In the genomic region with DNA sequence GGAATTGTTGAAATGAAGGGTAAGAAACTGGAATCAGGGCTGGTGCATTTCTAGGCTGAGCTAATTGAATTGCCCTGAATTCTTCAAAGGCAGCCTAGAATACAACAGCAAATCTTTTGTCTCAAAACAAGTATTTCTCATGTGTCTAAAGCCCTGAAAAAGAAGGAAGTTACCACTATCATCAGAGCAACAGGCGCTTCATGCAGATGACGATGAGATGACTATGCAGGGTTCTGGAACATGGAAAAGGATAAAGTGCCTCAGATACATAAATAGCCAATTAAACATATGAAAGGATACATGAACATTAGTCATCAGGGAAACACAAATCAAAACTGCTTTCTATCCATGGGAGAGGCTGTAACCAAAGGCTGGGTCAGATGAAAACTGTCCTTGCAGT, we compare ENCODE assay signal across 21 mouse cellular contexts. TPM values are rescaled to one million over a fixed set of nuclear protein-coding genes. Genes with fewer than 3 reads are reported as not detected.
"Had no signal": no experiment of that assay in that cellular context is flagged by ENCODE, and none has a peak within 500 bp of the region (broad histone marks: within the 10 kb centered on the region; RNA-seq: fewer than 3 reads in every experiment).

No protein-coding gene starts in this region.

- H3K27ac ChIP-seq: kidney, embryonic 15.5 days; liver, embryonic 14.5 days; midbrain, embryonic 10.5 days; midbrain, embryonic 13.5 days; neural tube, embryonic 13.5 days; stomach, embryonic 15.5 days had no signal

- H3K27me3 ChIP-seq: kidney, embryonic 15.5 days; megakaryocyte, embryonic 14.5 days; midbrain, embryonic 13.5 days; neural tube, embryonic 13.5 days; stomach, embryonic 15.5 days had no signal

- H3K9me3 ChIP-seq: kidney, embryonic 15.5 days; megakaryocyte, embryonic 14.5 days; midbrain, embryonic 10.5 days; midbrain, embryonic 13.5 days; neural tube, embryonic 13.5 days; stomach, embryonic 15.5 days had no signal

- H3K4me3 ChIP-seq: kidney, embryonic 15.5 days; megakaryocyte, embryonic 14.5 days; midbrain, embryonic 10.5 days; midbrain, embryonic 13.5 days; myocyte; neural tube, embryonic 13.5 days; stomach, embryonic 15.5 days had no signal

- H3K4me2 ChIP-seq: kidney, embryonic 15.5 days; lung, embryonic 14.5 days; midbrain, embryonic 13.5 days; neural tube, embryonic 13.5 days; stomach, embryonic 15.5 days had no signal

- ATAC-seq: liver, postnatal 0 days; midbrain, embryonic 13.5 days; midbrain, embryonic 16.5 days had no signal

- H3K4me1 ChIP-seq: kidney, embryonic 15.5 days; midbrain, embryonic 10.5 days; midbrain, embryonic 13.5 days; neural tube, embryonic 13.5 days; stomach, embryonic 15.5 days had no signal

- H3K9ac ChIP-seq: kidney, embryonic 15.5 days; liver, embryonic 14.5 days; liver, postnatal 0 days; lung, embryonic 14.5 days; midbrain, embryonic 13.5 days; neural tube, embryonic 13.5 days; stomach, embryonic 15.5 days had no signal

- DNase-seq: kidney, adult 8-10 months; kidney, postnatal 10 days; kidney, postnatal 36 days; liver, postnatal 0 days; lung, embryonic 14.5 days; lung, postnatal 10 days; lung, postnatal 36 days; retina, postnatal 1 day; right cerebral cortex, postnatal 25 days; spleen, adult 18-20 months; thymus, postnatal 25 days had no signal

RNA-seq across cellular contexts. Expression of a gene that starts 44.0 kb away (rescaled TPM):
- total RNA-seq: monocyte, adult 5-6 weeks had no signal
